Mouse (Mus musculus): ENCODE data around the gene Lgals3bp. TPM values are rescaled to one million over a fixed set of nuclear protein-coding genes. Genes with fewer than 3 reads are reported as not detected.

Gene Lgals3bp
- polyA plus RNA-seq, 1 experiment, result 6.1 TPM

- no peak for TF ChIP-seq CTCF (IDR thresholded peaks at IDR 0.05; ENCODE audit: low read depth, low read length)
- TF ChIP-seq EP300 (IDR thresholded peaks at IDR 0.05; ENCODE audit: insufficient read depth, low read depth, low read length), result no peak
- TF ChIP-seq POLR2A (IDR thresholded peaks at IDR 0.05; ENCODE audit: insufficient read depth, low read length), result no peak
- no peaks in the 10 kb centered on the region for H3K9me3 ChIP-seq (replicated peaks; ENCODE audit: control insufficient read depth, insufficient read depth, low read length, poor library complexity, severe bottlenecking)
- no peak overlapping the region for H3K9ac ChIP-seq (ENCODE audit: low read depth, poor library complexity, severe bottlenecking)
- H3K4me1 ChIP-seq (ENCODE audit: control insufficient read depth, insufficient read depth, low read length), result peaks cover 11% of the 10 kb centered on the region
- no peaks in the 10 kb centered on the region for H3K36me3 ChIP-seq (ENCODE audit: control insufficient read depth, insufficient read depth, low read length, poor library complexity, severe bottlenecking)
- no peak overlapping the region for H3K4me3 ChIP-seq (ENCODE audit: low read depth, low read length)
- no peak overlapping the region for H3K27ac ChIP-seq (ENCODE audit: insufficient read depth, low read length)
- no peaks in the 10 kb centered on the region for H3K27me3 ChIP-seq (ENCODE audit: control insufficient read depth, insufficient read depth, low read length, poor library complexity, severe bottlenecking)
Measured at GRCm38 (mm10) chr11:118346395-118347096, 55.3 kb downstream of the Lgals3bp start.

GRCm38 (mm10) chr11:118345693-118346092 lies 56.2 kb downstream of the Lgals3bp start:
- TF ChIP-seq EP300 (IDR thresholded peaks at IDR 0.05; ENCODE audit: insufficient read depth, low read depth, low read length) (no peak), CTCF (IDR thresholded peaks at IDR 0.05; ENCODE audit: low read depth, low read length) (no peak), POLR2A (IDR thresholded peaks at IDR 0.05; ENCODE audit: insufficient read depth, low read length) (no peak)
- peaks cover 11% of the 10 kb centered on the region for H3K4me1 ChIP-seq (ENCODE audit: control insufficient read depth, insufficient read depth, low read length)
- H3K4me3 ChIP-seq (ENCODE audit: low read depth, low read length), result no peak overlapping the region
- no peak overlapping the region for H3K9ac ChIP-seq (ENCODE audit: low read depth, poor library complexity, severe bottlenecking)
- no peaks in the 10 kb centered on the region for H3K9me3 ChIP-seq (replicated peaks; ENCODE audit: control insufficient read depth, insufficient read depth, low read length, poor library complexity, severe bottlenecking)
- H3K36me3 ChIP-seq (ENCODE audit: control insufficient read depth, insufficient read depth, low read length, poor library complexity, severe bottlenecking), result no peaks in the 10 kb centered on the region
- no peak overlapping the region for H3K27ac ChIP-seq (ENCODE audit: insufficient read depth, low read length)
- H3K27me3 ChIP-seq (ENCODE audit: control insufficient read depth, insufficient read depth, low read length, poor library complexity, severe bottlenecking), result no peaks in the 10 kb centered on the region

- no peaks in the 10 kb centered on the region for H3K9me3 ChIP-seq (replicated peaks; ENCODE audit: control insufficient read depth, insufficient read depth, low read length, poor library complexity, severe bottlenecking)
- H3K36me3 ChIP-seq (ENCODE audit: control insufficient read depth, insufficient read depth, low read length, poor library complexity, severe bottlenecking), result no peaks in the 10 kb centered on the region
- TF ChIP-seq CTCF (IDR thresholded peaks at IDR 0.05; ENCODE audit: low read depth, low read length) (no peak), POLR2A (IDR thresholded peaks at IDR 0.05; ENCODE audit: insufficient read depth, low read length) (no peak), EP300 (IDR thresholded peaks at IDR 0.05; ENCODE audit: insufficient read depth, low read depth, low read length) (no peak)
- H3K4me3 ChIP-seq (ENCODE audit: low read depth, low read length), result no peak overlapping the region
- peaks cover 7% of the 10 kb centered on the region for H3K4me1 ChIP-seq (ENCODE audit: control insufficient read depth, insufficient read depth, low read length)
- H3K27me3 ChIP-seq (ENCODE audit: control insufficient read depth, insufficient read depth, low read length, poor library complexity, severe bottlenecking), result no peaks in the 10 kb centered on the region
- H3K27ac ChIP-seq (ENCODE audit: insufficient read depth, low read length), result no peak overlapping the region
- no peak overlapping the region for H3K9ac ChIP-seq (ENCODE audit: low read depth, poor library complexity, severe bottlenecking)
Measured at GRCm38 (mm10) chr11:118343629-118344028, 58.3 kb downstream of the Lgals3bp start.

Other genes starting within 250 kb of the Lgals3bp start
- gene Cyth1, start 153.5 kb downstream of the Lgals3bp start, polyA plus RNA-seq (2011; ENCODE audit: insufficient read depth, insufficient read length, low read depth, missing spikeins), result 1.8 and 6.1 TPM in 2 replicates
- gene Usp36, start 111.8 kb downstream of the Lgals3bp start, polyA plus RNA-seq (2011; ENCODE audit: insufficient read depth, insufficient read length, low read depth, missing spikeins), result 26.1 and 26.8 TPM in 2 replicates
- gene Cep295nl, start 59.6 kb downstream of the Lgals3bp start, polyA plus RNA-seq (2011; ENCODE audit: insufficient read depth, insufficient read length, low read depth, missing spikeins), result 0.41 and 0.64 TPM in 2 replicates
- 19.4 and 23.6 TPM in 2 replicates for gene Timp2, start 46.4 kb downstream of the Lgals3bp start, polyA plus RNA-seq (2011; ENCODE audit: insufficient read depth, insufficient read length, low read depth, missing spikeins)
- gene Cant1, start 17.0 kb upstream of the Lgals3bp start, polyA plus RNA-seq (2011; ENCODE audit: insufficient read depth, insufficient read length, low read depth, missing spikeins), result 15.4 and 16.3 TPM in 2 replicates
- gene C1qtnf1, start 26.1 kb upstream of the Lgals3bp start, polyA plus RNA-seq (2011; ENCODE audit: insufficient read depth, insufficient read length, low read depth, missing spikeins), result 2.1 and 2.4 TPM in 2 replicates
- 4.9 and 7.8 TPM in 2 replicates for gene Engase, start 74.7 kb upstream of the Lgals3bp start, polyA plus RNA-seq (2011; ENCODE audit: insufficient read depth, insufficient read length, low read depth, missing spikeins)

Data from ES-Bruce4 (cell line).